Mouse (Mus musculus): ENCODE data around the gene Ptpn7.

DNA sequence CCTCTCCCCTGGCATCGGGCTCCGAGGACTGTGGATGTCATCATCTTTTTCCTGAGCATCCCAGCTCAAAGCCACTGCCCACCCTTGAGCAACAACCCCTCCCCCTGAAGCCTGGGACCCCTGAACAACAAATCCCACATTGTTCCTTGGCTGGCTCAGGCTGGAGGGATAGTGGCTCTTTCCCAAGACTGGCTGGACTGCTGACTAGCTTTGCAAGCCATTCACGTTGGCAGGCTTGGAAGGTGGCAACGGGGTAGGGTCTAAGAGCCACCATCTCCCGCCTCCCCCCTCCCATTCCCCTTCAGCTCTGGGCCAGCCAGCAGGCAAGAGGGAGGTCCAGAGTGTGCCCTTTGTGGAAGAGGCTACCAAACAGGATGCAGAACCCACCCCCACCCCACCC, 26.1 kb downstream of the Ptpn7 start:
- TF ChIP-seq CTCF (IDR thresholded peaks at IDR 0.05; ENCODE audit: control insufficient read depth, insufficient read depth, low read length) (no peak), POLR2A (IDR thresholded peaks at IDR 0.05; ENCODE audit: borderline replicate concordance, control insufficient read depth, low read depth, low read length) (no peak)
